Mouse (Mus musculus) G1E (cell line): ENCODE measurements around the gene Lats2.

Experiments
- CTCF ChIP-seq: IDR thresholded peaks from 2 replicates; pipeline ENCODE4 v1.5.1; 2012; ENCODE audit warnings: low read depth, low read length, inconsistent platforms, mixed read lengths
- GATA1 ChIP-seq: IDR thresholded peaks from 2 replicates; pipeline ENCODE4 v1.6.1; 2012; ENCODE audit warnings: borderline replicate concordance, low read length, inconsistent platforms, mixed read lengths
- POLR2AphosphoS5 ChIP-seq: IDR thresholded peaks from 2 replicates; pipeline ENCODE4 v1.6.1; 2012; ENCODE audit warnings: low read depth, low read length, inconsistent platforms; ENCODE audit not compliant: insufficient replicate concordance
- TAL1 ChIP-seq: conservative IDR thresholded peaks from 2 replicates; pipeline ENCODE4 v1.6.1; 2012; ENCODE audit warnings: low read depth, low read length, inconsistent platforms, mixed read lengths

DNA sequence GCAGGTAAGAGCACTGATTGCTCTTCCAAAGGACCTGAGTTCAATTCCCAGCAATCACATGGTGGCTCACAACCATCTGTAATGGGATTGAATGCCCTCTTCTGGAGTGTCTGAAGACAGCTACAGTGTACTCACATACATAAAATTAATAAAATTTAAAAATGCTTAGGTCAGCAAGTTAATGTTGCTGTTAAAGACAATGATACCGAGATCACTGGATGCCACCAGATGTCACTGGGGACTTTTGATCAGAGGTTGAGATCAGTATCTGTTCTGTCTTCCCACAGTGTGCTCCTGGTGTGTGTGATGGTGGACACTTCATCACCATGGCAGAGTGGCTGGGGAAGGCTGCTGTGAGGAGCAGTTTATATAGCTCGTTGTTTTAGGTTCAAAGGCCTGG lies 31.1 kb upstream of the Lats2 start:
- TF ChIP-seq CTCF (no peak), POLR2AphosphoS5 (no peak), TAL1 (no peak), GATA1 (no peak)
